Mouse (Mus musculus) forebrain, embryonic 14.5 days (tissue): ENCODE results near the gene Slc41a3. TPM values are rescaled to one million over a fixed set of nuclear protein-coding genes. Genes with fewer than 3 reads are reported as not detected.
"Not testable (repeated sequence)": the region's sequence is repeated elsewhere in the genome, so short reads cannot be mapped to it uniquely, and the experiment has no call there.

ENCODE experiments used
- ATAC-seq: fragments of 200-750 bp; cut with Nextera tagmentation; 2 replicates; pipeline ENCODE4 v1.8.0; 2017; ENCODE audit warnings: mild to moderate bottlenecking, moderate library complexity
- DNase-seq: peaks from one replicate; pipeline ENCODE4 v3.0.0-alpha.2; 2015; ENCODE audit warnings: low spot score
- H3K27ac ChIP-seq: fragments of 300-500 bp; sonication (generic); 2 replicates; pipeline ENCODE4 v1.5.1; 2014; ENCODE audit warnings: low read depth, mild to moderate bottlenecking, control low read depth, low read length, moderate library complexity
- H3K27me3 ChIP-seq: fragments of 300-500 bp; sonication (generic); replicated peaks from 2 replicates; pipeline ENCODE4 v1.6.1; 2014; ENCODE audit warnings: low read length, control low read depth, mixed read lengths; ENCODE audit not compliant: control insufficient read depth, insufficient read depth
- H3K36me3 ChIP-seq: fragments of 300-500 bp; sonication (generic); 2 replicates; pipeline ENCODE4 v1.6.1; 2014; ENCODE audit warnings: low read length, control low read depth; ENCODE audit not compliant: control insufficient read depth, insufficient read depth
- H3K4me1 ChIP-seq: fragments of 300-500 bp; sonication (generic); 2 replicates; pipeline ENCODE4 v1.6.1; 2014; ENCODE audit warnings: antibody characterized with exemption, low read length, control low read depth; ENCODE audit not compliant: control insufficient read depth, insufficient read depth
- H3K4me2 ChIP-seq: fragments of 300-500 bp; sonication (generic); 2 replicates; pipeline ENCODE4 v1.6.1; 2014; ENCODE audit warnings: mild to moderate bottlenecking, control low read depth, low read length
- H3K4me3 ChIP-seq: fragments of 300-500 bp; sonication (generic); 2 replicates; pipeline ENCODE4 v1.5.1; 2014; ENCODE audit warnings: low read depth, low read length, control low read depth
- H3K9ac ChIP-seq: fragments of 300-500 bp; sonication (generic); 2 replicates; pipeline ENCODE4 v1.6.1; 2014; ENCODE audit warnings: mild to moderate bottlenecking, low read length, control low read depth, moderate library complexity
- H3K9me3 ChIP-seq: fragments of 300-500 bp; sonication (generic); replicated peaks from 2 replicates; pipeline ENCODE4 v1.6.1; 2016; ENCODE audit warnings: low read length, control low read depth, mixed read lengths; ENCODE audit not compliant: control insufficient read depth
- WGBS: fragments of 180-500 bp; shearing (Covaris S2); extraction: QIAGEN DNeasy Blood & Tissue Kit; methylation state at CpG from one replicate; pipeline ENCODE4 v1.1.7; 2014; 5-methylcytosine and 5-hydroxymethylcytosine counted together
- polyA plus RNA-seq: library from polyadenylated mRNA; unstranded; fragments of >200 nt; fragmentation: Nextera tagmentation; extraction: Ambion mirVana; gene quantifications from 2 replicates; pipeline ENCODE4 v1.2.1, GENCODE M21; 2014

Gene Slc41a3
- polyA plus RNA-seq, 1 experiment from 2014 or later, result 2.1 TPM

DNA sequence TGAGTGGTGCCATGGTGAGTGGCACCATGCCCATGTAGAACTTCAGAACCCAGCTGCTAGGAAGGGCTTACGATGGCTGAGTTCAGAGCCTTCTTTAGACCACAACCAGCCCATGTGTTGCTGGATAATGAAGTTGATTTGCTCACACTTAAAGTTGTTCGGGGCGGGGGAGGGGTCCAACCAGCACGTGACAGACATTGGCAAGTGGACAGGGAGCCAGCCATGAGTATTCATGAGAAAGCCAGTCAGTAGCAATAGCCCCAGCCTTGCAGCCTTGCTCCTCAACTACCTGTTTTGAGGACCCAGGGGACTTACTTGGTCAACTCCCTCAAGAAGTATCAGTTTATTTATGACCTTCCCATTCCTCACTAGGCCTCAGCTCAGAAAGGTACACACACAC, 40.4 kb downstream of the Slc41a3 start:
- H3K9me3 ChIP-seq, result no peaks in the 10 kb centered on the region
- H3K27me3 ChIP-seq, result no peaks in the 10 kb centered on the region
- no peak overlapping the region for H3K27ac ChIP-seq
- H3K9ac ChIP-seq, result no peak overlapping the region
- peak; percentile 36 for DNase-seq
- 60% methylated on average over 4 of the region's 4 CpGs for WGBS
- ATAC-seq, result 0 out of 2 replicates have a peak, but pooled peaks have one; percentile 12
- H3K36me3 ChIP-seq, result no peaks in the 10 kb centered on the region
- H3K4me3 ChIP-seq, result no peak overlapping the region
- H3K4me1 ChIP-seq, result no peaks in the 10 kb centered on the region; the same call in 1 of the 2 replicates
- no peak overlapping the region for H3K4me2 ChIP-seq

DNA sequence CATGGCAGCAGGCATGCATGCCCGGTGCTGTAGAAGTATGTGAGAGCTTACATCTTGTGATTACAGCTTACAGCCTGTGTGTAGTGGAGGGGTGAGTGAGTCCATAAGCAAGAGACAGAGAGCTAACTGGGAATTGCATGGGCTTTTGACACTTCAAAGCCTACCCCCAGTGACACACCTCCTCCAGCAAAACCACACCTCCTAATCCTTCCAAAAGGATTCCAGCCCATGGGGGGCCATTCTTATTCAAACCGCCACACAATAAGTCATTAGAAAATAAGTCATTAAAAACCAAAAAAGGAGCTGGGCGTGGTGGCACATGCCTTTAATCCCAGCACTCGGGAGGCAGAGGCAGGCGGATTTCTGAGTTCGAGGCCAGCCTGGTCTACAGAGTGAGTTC, 43.9 kb downstream of the Slc41a3 start:
- no peaks in the 10 kb centered on the region for H3K9me3 ChIP-seq
- H3K4me3 ChIP-seq, result no peak overlapping the region
- ATAC-seq, result no peak
- no peaks in the 10 kb centered on the region for H3K36me3 ChIP-seq
- H3K4me2 ChIP-seq, result no peak overlapping the region
- no peak for DNase-seq
- H3K27me3 ChIP-seq, result no peaks in the 10 kb centered on the region
- WGBS, result 78% methylated on average over 6 of the region's 6 CpGs
- H3K27ac ChIP-seq, result no peak overlapping the region
- H3K9ac ChIP-seq, result no peak overlapping the region
- H3K4me1 ChIP-seq, result no peaks in the 10 kb centered on the region; the same call in 1 of the 2 replicates

DNA sequence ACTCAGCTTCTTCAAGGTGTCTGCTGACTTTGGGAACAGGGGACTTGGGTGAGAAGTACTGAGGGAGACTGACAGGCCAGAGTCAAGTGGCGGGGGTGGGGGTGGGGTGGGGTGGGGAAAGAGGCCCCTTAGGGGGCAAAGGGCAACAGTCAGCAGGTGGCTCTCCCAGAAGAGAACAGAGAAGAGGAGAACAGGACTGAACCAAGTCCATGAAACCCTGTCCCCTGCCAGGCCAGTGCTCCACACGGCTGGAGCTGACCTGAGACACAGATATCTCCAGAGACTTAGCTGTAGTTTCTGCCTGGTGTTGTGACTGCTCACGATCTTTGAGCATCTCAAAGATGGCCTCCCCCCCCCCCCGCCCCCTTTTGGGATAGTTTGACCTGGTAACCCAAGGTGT, 44.8 kb downstream of the Slc41a3 start:
- Histone ChIP-seq H3K27me3 (no peaks in the 10 kb centered on the region), H3K4me1 (no peaks in the 10 kb centered on the region; the same call in 1 of the 2 replicates), H3K4me3 (no peak overlapping the region), H3K36me3 (no peaks in the 10 kb centered on the region), H3K9ac (no peak overlapping the region), H3K9me3 (no peaks in the 10 kb centered on the region), H3K27ac (no peak overlapping the region), H3K4me2 (no peak overlapping the region)
- DNase-seq (no peak), ATAC-seq (no peak)
- WGBS, result 75% methylated on average over 4 of the region's 4 CpGs

DNA sequence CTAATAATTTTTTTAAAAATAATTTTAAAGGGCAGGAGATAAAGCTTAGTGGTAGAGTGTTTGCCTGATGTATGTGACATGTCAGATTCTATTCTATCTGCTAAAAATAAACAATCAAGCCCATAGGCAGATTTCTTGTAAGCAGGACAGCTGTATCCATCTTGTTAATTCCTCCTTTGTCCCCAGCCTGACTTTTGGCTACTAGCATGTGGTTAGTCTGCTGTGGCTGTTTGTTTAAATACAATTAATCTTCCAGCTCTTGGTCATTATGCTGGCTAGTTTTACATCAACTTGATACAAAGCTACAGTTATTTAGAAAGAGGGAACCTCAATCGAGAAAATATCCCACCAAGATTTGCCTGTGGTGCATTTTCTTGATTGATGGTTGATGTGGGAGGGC, 46.1 kb downstream of the Slc41a3 start:
- ATAC-seq (no peak), DNase-seq (no peak)
- Histone ChIP-seq H3K9me3 (no peaks in the 10 kb centered on the region), H3K4me2 (no peak overlapping the region), H3K4me3 (no peak overlapping the region), H3K9ac (no peak overlapping the region), H3K4me1 (no peaks in the 10 kb centered on the region), H3K27me3 (no peaks in the 10 kb centered on the region), H3K36me3 (no peaks in the 10 kb centered on the region), H3K27ac (no peak overlapping the region)
- WGBS, result 65% methylated on average over 1 of the region's 1 CpGs

DNA sequence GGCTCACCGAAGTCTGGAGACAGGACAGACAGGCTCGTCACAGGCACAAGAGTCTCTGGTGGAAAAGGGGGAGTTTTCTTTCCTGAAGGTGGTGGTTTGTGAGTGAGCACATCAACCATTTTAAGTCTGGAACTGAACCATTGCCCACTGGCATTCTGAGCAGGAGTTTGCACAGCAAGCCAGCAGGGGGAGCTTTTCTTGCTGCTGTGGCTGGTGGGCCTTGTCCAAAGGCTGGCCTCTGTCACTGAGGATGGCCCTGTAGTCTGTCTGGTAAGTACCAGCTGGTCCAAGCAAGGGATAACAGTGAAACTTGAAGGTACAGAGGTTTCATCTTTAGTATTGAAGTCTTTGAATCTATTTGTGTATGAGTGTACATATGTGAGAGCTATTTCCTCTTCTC, 49.2 kb downstream of the Slc41a3 start:
- no peaks in the 10 kb centered on the region for H3K4me1 ChIP-seq
- H3K9ac ChIP-seq, result no peak overlapping the region
- DNase-seq, result peak; percentile 44
- no peaks in the 10 kb centered on the region for H3K27me3 ChIP-seq
- H3K36me3 ChIP-seq, result no peaks in the 10 kb centered on the region
- ATAC-seq, result peak; percentile 48; the same call in 1 of the 2 replicates
- H3K27ac ChIP-seq, result no peak overlapping the region
- no peaks in the 10 kb centered on the region for H3K9me3 ChIP-seq
- no peak overlapping the region for H3K4me2 ChIP-seq
- H3K4me3 ChIP-seq, result no peak overlapping the region
- WGBS, result 59% methylated on average over 2 of the region's 2 CpGs

DNA sequence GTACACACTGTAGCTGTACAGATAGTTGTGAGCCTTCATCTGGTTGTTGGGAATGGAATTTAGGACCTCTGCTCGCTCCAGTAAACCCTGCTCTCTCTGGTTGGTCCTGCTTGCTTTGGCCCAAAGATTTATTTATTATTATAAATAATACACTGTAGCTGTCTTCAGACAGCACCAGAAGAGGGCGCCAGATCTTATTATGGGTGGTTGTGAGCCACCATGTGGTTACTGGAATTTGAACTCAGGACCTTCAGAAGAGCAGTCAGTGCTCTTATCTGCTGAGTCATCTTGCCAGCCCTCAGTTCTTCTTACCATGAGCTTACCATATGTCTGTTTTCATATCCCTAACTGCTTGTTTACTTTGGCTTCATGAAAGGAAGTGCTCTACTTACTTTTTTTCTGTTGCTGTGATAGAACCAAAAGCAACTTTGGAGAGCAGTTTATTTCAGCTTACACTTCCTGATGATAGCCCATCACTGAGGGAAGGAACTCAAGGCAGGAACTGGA, 51.9 kb downstream of the Slc41a3 start:
- not testable (repeated sequence) for H3K4me3 ChIP-seq, H3K4me1 ChIP-seq, H3K4me2 ChIP-seq, H3K27ac ChIP-seq, ATAC-seq, H3K9ac ChIP-seq, DNase-seq, H3K36me3 ChIP-seq, H3K9me3 ChIP-seq, H3K27me3 ChIP-seq
- whole genome bisulfite sequencing, result 66% methylated on average over 2 of the region's 2 CpGs

DNA sequence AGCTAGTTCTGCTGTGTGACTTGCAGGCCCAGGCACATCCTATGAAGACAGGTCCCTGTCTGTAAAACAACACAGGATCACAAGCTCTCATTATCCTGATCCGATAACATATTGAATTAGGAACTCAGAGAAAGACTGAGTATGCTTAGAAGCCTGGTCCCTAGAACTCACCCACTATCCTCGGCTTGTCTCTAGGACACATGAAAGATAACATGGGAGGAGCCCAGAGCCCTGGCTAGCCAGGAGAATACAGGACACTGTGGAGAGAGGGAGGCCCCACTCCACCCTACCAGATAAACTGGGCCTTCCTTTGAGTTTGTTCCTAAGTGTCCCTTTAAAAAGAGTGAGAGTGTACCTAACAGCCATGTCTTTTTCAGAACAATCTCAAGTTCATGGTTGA, 55.4 kb downstream of the Slc41a3 start:
- WGBS, result 84% methylated on average over 2 of the region's 2 CpGs

DNA sequence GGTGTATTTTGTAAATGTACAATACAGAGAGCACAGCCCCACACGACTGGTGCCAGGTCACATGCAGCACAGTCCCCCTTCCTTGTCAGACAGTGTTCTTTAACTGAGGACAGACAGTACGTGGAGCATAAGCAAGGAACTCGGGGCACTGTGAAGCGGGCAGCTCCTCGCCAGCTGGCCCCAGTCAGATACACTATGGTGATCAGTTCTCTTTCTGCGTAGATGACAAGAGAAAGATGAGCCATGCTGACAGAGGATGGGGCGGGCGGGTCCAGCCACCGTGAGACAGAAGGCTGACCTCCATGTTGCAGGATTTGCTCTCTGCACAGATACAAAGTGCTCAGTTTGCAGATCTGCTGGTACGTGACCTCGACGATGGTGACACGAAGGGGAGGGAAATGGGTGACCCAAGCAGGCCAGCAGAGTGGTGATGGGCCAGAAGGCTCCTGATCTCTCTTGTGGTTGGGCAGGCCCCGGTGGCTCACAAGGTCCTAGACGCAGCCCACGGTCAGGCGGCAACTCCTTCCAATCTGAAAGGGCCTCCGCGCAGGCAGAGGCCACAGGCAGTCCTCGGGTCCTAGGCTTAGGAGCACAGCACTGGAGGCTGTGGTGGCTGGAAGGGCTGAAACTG, 56.0 kb downstream of the Slc41a3 start:
- H3K9ac ChIP-seq, result no peak overlapping the region
- no peaks in the 10 kb centered on the region for H3K4me1 ChIP-seq
- no peaks in the 10 kb centered on the region for H3K9me3 ChIP-seq
- peaks cover 41% of the 10 kb centered on the region for H3K36me3 ChIP-seq
- ATAC-seq (no peak), DNase-seq (no peak)
- no peaks in the 10 kb centered on the region for H3K27me3 ChIP-seq
- H3K4me2 ChIP-seq, result no peak overlapping the region
- 91% methylated on average over 20 of the region's 20 CpGs for WGBS
- H3K4me3 ChIP-seq, result no peak overlapping the region
- H3K27ac ChIP-seq, result no peak overlapping the region

More for the DNA sequence above, 55.4 kb downstream of the Slc41a3 start:
- no peaks in the 10 kb centered on the region for H3K27me3 ChIP-seq
- H3K9me3 ChIP-seq, result no peaks in the 10 kb centered on the region
- H3K4me1 ChIP-seq, result no peaks in the 10 kb centered on the region
- no peak overlapping the region for H3K9ac ChIP-seq
- H3K4me3 ChIP-seq, result no peak overlapping the region
- H3K4me2 ChIP-seq, result no peak overlapping the region
- DNase-seq (no peak), ATAC-seq (no peak)
- no peak overlapping the region for H3K27ac ChIP-seq
- peaks cover 35% of the 10 kb centered on the region for H3K36me3 ChIP-seq

DNA sequence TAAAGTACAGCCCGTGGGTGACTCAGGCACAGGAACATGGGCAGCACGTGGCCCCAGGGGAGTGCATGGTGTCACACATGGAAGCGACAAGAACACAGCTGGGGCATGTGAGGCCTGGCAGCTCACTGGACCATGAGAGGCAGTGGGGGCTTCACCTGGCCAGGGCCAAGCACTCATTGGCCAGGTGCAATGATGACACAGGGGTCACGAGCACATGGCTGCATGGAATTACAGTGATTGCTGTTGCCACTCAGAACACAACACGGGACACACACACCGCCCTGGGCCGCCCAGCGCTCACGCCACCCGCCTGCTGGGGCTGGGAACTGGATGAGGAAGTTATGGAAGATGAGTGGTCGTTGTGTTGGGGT, 56.5 kb downstream of the Slc41a3 start:
- ATAC-seq, result no peak

More for the DNA sequence above, 56.5 kb downstream of the Slc41a3 start:
- WGBS, result 91% methylated on average over 11 of the region's 11 CpGs
- no peak for DNase-seq
- Histone ChIP-seq H3K4me2 (no peak overlapping the region), H3K4me1 (no peaks in the 10 kb centered on the region), H3K4me3 (no peak overlapping the region), H3K9ac (no peak overlapping the region), H3K27me3 (no peaks in the 10 kb centered on the region), H3K27ac (no peak overlapping the region), H3K36me3 (peaks cover 46% of the 10 kb centered on the region), H3K9me3 (no peaks in the 10 kb centered on the region)
